In genomic region chr4:57202132-57202531, GRCm38 (mm10) we compare ENCODE assay signal across 16 mouse cellular contexts. TPM values are rescaled to one million over a fixed set of nuclear protein-coding genes. Genes with fewer than 3 reads are reported as not detected.
DNase-seq lines count a peak whose midpoint lies in the region; ATAC-seq and TF ChIP-seq lines count a peak whose summit lies in the region.
"Had no signal": no experiment of that assay in that cellular context is flagged by ENCODE, and none has a peak within 500 bp of the region (broad histone marks: within the 10 kb centered on the region; RNA-seq: fewer than 3 reads in every experiment).

No protein-coding gene starts in this region.

- no peak for ATAC-seq in kidney, postnatal 0 days (replicated peaks; ENCODE audit: low FRiP score, low read depth)
- no peak for ATAC-seq in limb, embryonic 11.5 days (ENCODE audit: insufficient number of reproducible peaks, low FRiP score, low TSS enrichment, low read depth)
- ATAC-seq in monocyte, adult 5-6 weeks (replicated peaks; ENCODE audit: insufficient number of reproducible peaks, low FRiP score, low TSS enrichment, poor library complexity, severe bottlenecking) = no peak
- ATAC-seq: forebrain, embryonic 13.5 days; liver, postnatal 0 days had no signal

- no peak overlapping the region for H3K9ac ChIP-seq in kidney, postnatal 0 days (ENCODE audit: low read depth, low read length)
- no peak overlapping the region for H3K9ac ChIP-seq in limb, embryonic 11.5 days (ENCODE audit: low read length)
- H3K9ac ChIP-seq: forebrain, embryonic 13.5 days; limb, embryonic 13.5 days; liver, postnatal 0 days had no signal

- H3K36me3 ChIP-seq in kidney, postnatal 0 days (ENCODE audit: insufficient read depth, low read length) = 0 out of 2 replicates have a peak, but pooled peaks cover 19% of the 10 kb centered on the region
- H3K36me3 ChIP-seq in limb, embryonic 11.5 days (ENCODE audit: control insufficient read depth, insufficient read depth, low read length) = no peaks in the 10 kb centered on the region

- H3K27me3 ChIP-seq in kidney, postnatal 0 days (ENCODE audit: insufficient read depth, low read length) = no peaks in the 10 kb centered on the region
- H3K27me3 ChIP-seq in limb, embryonic 11.5 days (ENCODE audit: control insufficient read depth, insufficient read depth, low read length) = no peaks in the 10 kb centered on the region
- H3K27me3 ChIP-seq: forebrain, embryonic 13.5 days; limb, embryonic 13.5 days had no signal

- no peaks in the 10 kb centered on the region for H3K4me1 ChIP-seq in kidney, postnatal 0 days (replicated peaks; ENCODE audit: insufficient read depth, low read length)
- peaks cover 8% of the 10 kb centered on the region; the same call in 1 of the 2 replicates for H3K4me1 ChIP-seq in limb, embryonic 11.5 days (ENCODE audit: control insufficient read depth, insufficient read depth, low read length)

- no peak for TF ChIP-seq CTCF in gastrocnemius, adult 2 months (IDR thresholded peaks at IDR 0.05)
- no peak for TF ChIP-seq CTCF in kidney, postnatal 0 days (IDR thresholded peaks at IDR 0.05; ENCODE audit: low read depth)

- intact Hi-C loops in gastrocnemius, adult 2 months (cut with DNase I) = no loop called here
- intact Hi-C loops in gastrocnemius, postnatal 36 days (cut with DNase I) = no loop called here

- peak overlapping the region; percentile 89 for H3K27ac ChIP-seq in gastrocnemius, adult 2 months
- no peak overlapping the region for H3K27ac ChIP-seq in kidney, postnatal 0 days
- H3K27ac ChIP-seq in limb, embryonic 11.5 days (replicated peaks; ENCODE audit: low read depth, low read length) = no peak overlapping the region
- H3K27ac ChIP-seq: forebrain, embryonic 13.5 days; limb, embryonic 13.5 days had no signal

- H3K9me3 ChIP-seq in kidney, postnatal 0 days (replicated peaks; ENCODE audit: low read length) = no peaks in the 10 kb centered on the region
- H3K9me3 ChIP-seq in limb, embryonic 11.5 days (ENCODE audit: control insufficient read depth, low read length) = no peaks in the 10 kb centered on the region

- WGBS in kidney, postnatal 0 days = 25% methylated on average over 7 of the region's 7 CpGs
- WGBS in limb, embryonic 11.5 days = 30% methylated on average over 7 of the region's 7 CpGs

- peak; percentile 28 for DNase-seq in gastrocnemius, adult 2 months
- DNase-seq in gastrocnemius, postnatal 36 days = no peak
- DNase-seq in kidney, postnatal 0 days (ENCODE audit: low spot score) = peak; percentile 18
- DNase-seq in kidney, postnatal 25 days = no peak
- peak; percentile 35 for DNase-seq in limb, embryonic 11.5 days (ENCODE audit: low spot score)
- DNase-seq in yolk sac, embryonic 10.5 days (ENCODE audit: low spot score) = peak; percentile 30
- DNase-seq in T-cell, adult 2 months (ENCODE audit: low spot score) = no peak
- DNase-seq: cerebellum, adult 18-20 months; kidney, adult 11 months; liver, postnatal 0 days; right cerebral cortex, postnatal 25 days; thymus, postnatal 36 days had no signal

- no peak overlapping the region; the same call in 1 of the 2 replicates for H3K4me3 ChIP-seq in gastrocnemius, adult 2 months
- no peak overlapping the region for H3K4me3 ChIP-seq in kidney, postnatal 0 days (replicated peaks; ENCODE audit: low read depth, low read length)
- no peak overlapping the region for H3K4me3 ChIP-seq in limb, embryonic 11.5 days (ENCODE audit: low read depth, low read length)
- H3K4me3 ChIP-seq: forebrain, embryonic 13.5 days; limb, embryonic 13.5 days had no signal

- H3K4me2 ChIP-seq in kidney, postnatal 0 days (ENCODE audit: low read length) = no peak overlapping the region
- no peak overlapping the region for H3K4me2 ChIP-seq in limb, embryonic 11.5 days (ENCODE audit: low read depth, severe bottlenecking)
- H3K4me2 ChIP-seq: forebrain, embryonic 13.5 days; limb, embryonic 13.5 days; midbrain, embryonic 11.5 days had no signal

RNA-seq across cellular contexts. Expression of gene Epb41l4b, which starts 58.9 kb away (rescaled TPM):
- 1 to 10 TPM; 2.5 to 3.1 TPM for total RNA-seq in gastrocnemius, adult 2 months (2021)
- 1 to 10 TPM; 1.9 to 2.2 TPM for total RNA-seq in gastrocnemius, postnatal 36 days (2021)
- polyA plus RNA-seq in kidney, postnatal 0 days (2015; fragmentation: Nextera tagmentation; extraction: Ambion mirVana) = 6.8 and 7.0 TPM in 2 replicates
- polyA plus RNA-seq in limb, embryonic 11.5 days (2014; fragmentation: Nextera tagmentation; extraction: Ambion mirVana) = 2.8 and 2.9 TPM in 2 replicates
- total RNA-seq in monocyte, adult 5-6 weeks (2017) = 0.58 TPM in 1 of 3 replicates, not detected in the others

Comparison
In these comparisons a context has a peak if more than half of its experiments do, and no peak if none do; other contexts are left out.
1. DNase-seq: peak in gastrocnemius, adult 2 months (single experiment), kidney, postnatal 0 days (single experiment), limb, embryonic 11.5 days (single experiment) and yolk sac, embryonic 10.5 days (single experiment); none in gastrocnemius, postnatal 36 days (0 of 2), kidney, postnatal 25 days (0 of 2) and T-cell, adult 2 months (single experiment).